Mouse (Mus musculus) lung, adult 2 months (tissue): ENCODE measurements around the gene Scp2. TPM values are rescaled to one million over a fixed set of nuclear protein-coding genes. Genes with fewer than 3 reads are reported as not detected.

ENCODE experiments used
- DNase-seq: peaks from one replicate; pipeline ENCODE4 v3.0.0; 2022
- H3K4me1 ChIP-seq: fragments of 200-500 bp; 2 replicates; pipeline ENCODE4 v1.6.1; 2011; ENCODE audit warnings: low read length; ENCODE audit not compliant: control insufficient read depth, insufficient read depth
- H3K4me3 ChIP-seq: fragments of 200-500 bp; replicated peaks from 2 replicates; pipeline ENCODE3; 2011; ENCODE audit warnings: low read depth, mild to moderate bottlenecking, control low read depth, low read length; ENCODE audit errors: extremely low read depth
- CTCF ChIP-seq: fragments of 200-500 bp; IDR thresholded peaks from 2 replicates; pipeline ENCODE4 v1.5.1; 2011; ENCODE audit warnings: mild to moderate bottlenecking, low read length, control low read depth; ENCODE audit not compliant: insufficient read depth
- POLR2A ChIP-seq: fragments of 200-500 bp; IDR thresholded peaks from 2 replicates; pipeline ENCODE4 v1.6.1; 2011; ENCODE audit warnings: low read depth, mild to moderate bottlenecking, control low read depth, low read length, borderline replicate concordance; ENCODE audit errors: extremely low read depth
- WGBS: fragments of 180-500 bp; shearing (Covaris S2); methylation state at CpG from one replicate; pipeline ENCODE4 v1.1.7; 2018; 5-methylcytosine and 5-hydroxymethylcytosine counted together
- polyA plus RNA-seq: library from polyadenylated mRNA; depleted of rRNA; stranded (reverse); fragments of >200 nt; gene quantifications from 2 replicates; pipeline ENCODE4 v1.2.3, GENCODE M21; 2012

The Scp2 gene
- polyA plus RNA-seq, 1 experiment: 185 TPM

- no peak overlapping the region for H3K4me3 ChIP-seq
- H3K4me1 ChIP-seq: peaks cover 4% of the 10 kb centered on the region
- TF ChIP-seq CTCF: no peak
- no peak for TF ChIP-seq POLR2A
- 59% methylated on average over 2 of the region's 2 CpGs for WGBS
- DNase-seq: no peak
These were observed 79.5 kb downstream of the Scp2 start for GRCm38 (mm10) chr4:108065176-108065844.

- no peak for TF ChIP-seq POLR2A
- TF ChIP-seq CTCF: no peak
- no peak overlapping the region for H3K4me3 ChIP-seq
- 71% methylated on average over 6 of the region's 6 CpGs for WGBS
- DNase-seq: no peak
- peaks cover 4% of the 10 kb centered on the region; the same call in 1 of the 2 replicates for H3K4me1 ChIP-seq
These were observed 81.2 kb downstream of the Scp2 start for GRCm38 (mm10) chr4:108063616-108064015.

- TF ChIP-seq POLR2A: no peak
- TF ChIP-seq CTCF: no peak
- no peak overlapping the region for H3K4me3 ChIP-seq
- 82% methylated on average over 5 of the region's 5 CpGs for WGBS
- no peak for DNase-seq
- peaks cover 4% of the 10 kb centered on the region; the same call in 1 of the 2 replicates for H3K4me1 ChIP-seq
These were observed 82.3 kb downstream of the Scp2 start for GRCm38 (mm10) chr4:108062524-108062923.

GRCm38 (mm10) chr4:108060774-108061173 lies 84.0 kb downstream of the Scp2 start:
- no peak for DNase-seq
- H3K4me3 ChIP-seq: no peak overlapping the region
- TF ChIP-seq POLR2A (no peak), CTCF (no peak)
- H3K4me1 ChIP-seq: peaks cover 4% of the 10 kb centered on the region; the same call in 1 of the 2 replicates
- 84% methylated on average over 4 of the region's 4 CpGs for WGBS

GRCm38 (mm10) chr4:108059601-108060379 lies 85.0 kb downstream of the Scp2 start:
- WGBS: 79% methylated on average over 19 of the region's 19 CpGs
- H3K4me3 ChIP-seq: no peak overlapping the region
- no peak for DNase-seq

GRCm38 (mm10) chr4:108058166-108058565 lies 86.6 kb downstream of the Scp2 start:
- TF ChIP-seq POLR2A (no peak), CTCF (no peak)
- Histone ChIP-seq H3K4me1 (no peaks in the 10 kb centered on the region), H3K4me3 (no peak overlapping the region)
- no peak for DNase-seq
- WGBS: 31% methylated on average over 10 of the region's 10 CpGs

More at GRCm38 (mm10) chr4:108059601-108060379, 85.0 kb downstream of the Scp2 start:
- H3K4me1 ChIP-seq: no peaks in the 10 kb centered on the region
- TF ChIP-seq POLR2A (no peak), CTCF (no peak)

GRCm38 (mm10) chr4:108057247-108057646 lies 87.6 kb downstream of the Scp2 start:
- TF ChIP-seq CTCF: no peak
- no peak for TF ChIP-seq POLR2A
- Histone ChIP-seq H3K4me1 (no peaks in the 10 kb centered on the region), H3K4me3 (no peak overlapping the region)
- WGBS: 90% methylated on average over 2 of the region's 2 CpGs
- DNase-seq: no peak

GRCm38 (mm10) chr4:108055873-108056272 lies 88.9 kb downstream of the Scp2 start:
- H3K4me1 ChIP-seq: no peaks in the 10 kb centered on the region
- no peak overlapping the region for H3K4me3 ChIP-seq
- DNase-seq: no peak
- 74% methylated on average over 10 of the region's 10 CpGs for WGBS
- TF ChIP-seq CTCF (no peak), POLR2A (no peak)

GRCm38 (mm10) chr4:108052673-108053072 lies 92.1 kb downstream of the Scp2 start:
- H3K4me3 ChIP-seq: no peak overlapping the region
- H3K4me1 ChIP-seq: no peaks in the 10 kb centered on the region
- WGBS: 75% methylated on average over 8 of the region's 8 CpGs
- no peak for DNase-seq
- TF ChIP-seq CTCF (no peak), POLR2A (no peak)

GRCm38 (mm10) chr4:108051687-108052274 lies 93.0 kb downstream of the Scp2 start:
- Histone ChIP-seq H3K4me3 (no peak overlapping the region), H3K4me1 (no peaks in the 10 kb centered on the region)
- DNase-seq: no peak
- TF ChIP-seq CTCF (no peak), POLR2A (no peak)
- WGBS: 64% methylated on average over 10 of the region's 10 CpGs
